Mouse (Mus musculus) C2C12 (cell line): ENCODE measurements around the gene Pmfbp1. TPM values are rescaled to one million over a fixed set of nuclear protein-coding genes. Genes with fewer than 3 reads are reported as not detected.

Experiments used
- H3K27me3 ChIP-seq: one replicate; pipeline ENCODE4 v1.6.1; 2011; ENCODE audit not compliant: control insufficient read depth, insufficient read depth, insufficient read length
- H3K36me3 ChIP-seq: one replicate; pipeline ENCODE4 v1.6.1; 2011; ENCODE audit not compliant: control insufficient read depth, insufficient read depth
- H3K4me3 ChIP-seq: one replicate; pipeline ENCODE4 v1.5.1; 2011; ENCODE audit warnings: mild to moderate bottlenecking, control low read depth; ENCODE audit not compliant: poor library complexity, insufficient read depth, severe bottlenecking
- H3K79me2 ChIP-seq: one replicate; pipeline ENCODE4 v1.6.1; 2011; ENCODE audit not compliant: control insufficient read depth, insufficient read depth
- H3K79me3 ChIP-seq: one replicate; pipeline ENCODE4 v1.6.1; 2011; ENCODE audit warnings: low read depth, control low read depth
- H3ac ChIP-seq: one replicate; pipeline ENCODE3; 2011; ENCODE audit warnings: low read depth; ENCODE audit not compliant: control insufficient read depth, insufficient read length
- CEBPB ChIP-seq: IDR thresholded peaks from one replicate; pipeline ENCODE4 v1.6.1; 2011; ENCODE audit warnings: low read depth, mild to moderate bottlenecking, control low read depth, moderate library complexity
- CTCF ChIP-seq: IDR thresholded peaks from one replicate; pipeline ENCODE4 v1.5.1; 2011; ENCODE audit not compliant: control insufficient read depth, insufficient read depth, insufficient read length
- FOSL1 ChIP-seq: IDR thresholded peaks from one replicate; pipeline ENCODE4 v1.8.0; 2011; ENCODE audit warnings: mild to moderate bottlenecking, low read length; ENCODE audit not compliant: poor library complexity, insufficient read depth, severe bottlenecking
- MAX ChIP-seq: IDR thresholded peaks from one replicate; pipeline ENCODE4 v1.6.1; 2011; ENCODE audit warnings: mild to moderate bottlenecking, control low read depth
- MYOD1 ChIP-seq: IDR thresholded peaks from one replicate; pipeline ENCODE4 v1.6.1; 2011; ENCODE audit warnings: low read depth; ENCODE audit not compliant: control insufficient read depth, insufficient read length
- MYOG ChIP-seq: IDR thresholded peaks from one replicate; pipeline ENCODE4 v1.6.1; 2011; ENCODE audit not compliant: control insufficient read depth, insufficient read length; ENCODE audit errors: extremely low read depth
- USF1 ChIP-seq: IDR thresholded peaks from one replicate; pipeline ENCODE4 v1.6.1; 2011; ENCODE audit warnings: low read depth, mild to moderate bottlenecking, control low read depth, moderate library complexity
- polyA plus RNA-seq: library from polyadenylated mRNA; unstranded; fragments of >200 nt; fragmentation: generic; extraction: Trizol; gene quantifications from one replicate; pipeline ENCODE4 v1.2.1, GENCODE M21; 2012; ENCODE audit warnings: missing spikeins

Pmfbp1 gene
- polyA plus RNA-seq, 1 experiment = not detected

GRCm38 (mm10) chr8:109468112-109468511, 25.7 kb upstream of the Pmfbp1 start:
- Histone ChIP-seq H3ac (no peak overlapping the region), H3K79me3 (no peaks in the 10 kb centered on the region), H3K36me3 (no peaks in the 10 kb centered on the region), H3K4me3 (no peak overlapping the region), H3K27me3 (peaks cover 16% of the 10 kb centered on the region), H3K79me2 (no peaks in the 10 kb centered on the region)
- TF ChIP-seq MYOD1 (no peak), USF1 (no peak), CTCF (no peak), CEBPB (no peak), MYOG (no peak), FOSL1 (no peak), MAX (no peak)

GRCm38 (mm10) chr8:109471876-109472275, 22.0 kb upstream of the Pmfbp1 start:
- Histone ChIP-seq H3K79me3 (no peaks in the 10 kb centered on the region), H3K36me3 (no peaks in the 10 kb centered on the region), H3ac (no peak overlapping the region), H3K4me3 (no peak overlapping the region), H3K79me2 (no peaks in the 10 kb centered on the region), H3K27me3 (peaks cover 8% of the 10 kb centered on the region)
- TF ChIP-seq USF1 (no peak), CTCF (no peak), MAX (no peak), CEBPB (no peak), MYOD1 (no peak), FOSL1 (no peak)

- no peak overlapping the region for H3ac ChIP-seq
- H3K36me3 ChIP-seq = no peaks in the 10 kb centered on the region
- H3K79me2 ChIP-seq = no peaks in the 10 kb centered on the region
- no peaks in the 10 kb centered on the region for H3K79me3 ChIP-seq
- no peak for TF ChIP-seq CEBPB
- no peak for TF ChIP-seq FOSL1
- H3K27me3 ChIP-seq = peaks cover 8% of the 10 kb centered on the region
- H3K4me3 ChIP-seq = no peak overlapping the region
Observed at GRCm38 (mm10) chr8:109472400-109472799, 21.4 kb upstream of the Pmfbp1 start.

- no peaks in the 10 kb centered on the region for H3K27me3 ChIP-seq
- no peaks in the 10 kb centered on the region for H3K79me2 ChIP-seq
- no peak overlapping the region for H3ac ChIP-seq
- H3K36me3 ChIP-seq = no peaks in the 10 kb centered on the region
- TF ChIP-seq CTCF (no peak), MYOD1 (no peak), MYOG (no peak), CEBPB (no peak), USF1 (no peak), FOSL1 (no peak), MAX (no peak)
- H3K4me3 ChIP-seq = no peak overlapping the region
- no peaks in the 10 kb centered on the region for H3K79me3 ChIP-seq
Observed at GRCm38 (mm10) chr8:109474442-109475121, 19.2 kb upstream of the Pmfbp1 start.

GRCm38 (mm10) chr8:109475436-109475835, 18.4 kb upstream of the Pmfbp1 start:
- H3ac ChIP-seq = no peak overlapping the region
- no peak overlapping the region for H3K4me3 ChIP-seq
- H3K36me3 ChIP-seq = no peaks in the 10 kb centered on the region
- no peak for TF ChIP-seq CEBPB
- no peak for TF ChIP-seq FOSL1
- TF ChIP-seq USF1 = no peak
- TF ChIP-seq CTCF = no peak
- no peak for TF ChIP-seq MAX
- no peak for TF ChIP-seq MYOD1
- TF ChIP-seq MYOG = no peak
- no peaks in the 10 kb centered on the region for H3K79me3 ChIP-seq
- no peaks in the 10 kb centered on the region for H3K27me3 ChIP-seq
- H3K79me2 ChIP-seq = no peaks in the 10 kb centered on the region

- Histone ChIP-seq H3K79me3 (no peaks in the 10 kb centered on the region), H3ac (no peak overlapping the region), H3K4me3 (no peak overlapping the region), H3K36me3 (no peaks in the 10 kb centered on the region), H3K79me2 (no peaks in the 10 kb centered on the region), H3K27me3 (no peaks in the 10 kb centered on the region)
- TF ChIP-seq FOSL1 (no peak), MYOG (no peak), CTCF (no peak), MAX (no peak), CEBPB (no peak), MYOD1 (no peak), USF1 (no peak)
Observed at GRCm38 (mm10) chr8:109478586-109478985, 15.2 kb upstream of the Pmfbp1 start.
